Mouse (Mus musculus): ENCODE data around the gene Olfr796. TPM values are rescaled to one million over a fixed set of nuclear protein-coding genes. Genes with fewer than 3 reads are reported as not detected.
A peak's percentile ranks its signal among the peaks of the same experiment; 100 is the strongest.

Olfr796 gene
- total and polyA plus RNA-seq, 2 experiments from 2014 or later, result not detected

DNA sequence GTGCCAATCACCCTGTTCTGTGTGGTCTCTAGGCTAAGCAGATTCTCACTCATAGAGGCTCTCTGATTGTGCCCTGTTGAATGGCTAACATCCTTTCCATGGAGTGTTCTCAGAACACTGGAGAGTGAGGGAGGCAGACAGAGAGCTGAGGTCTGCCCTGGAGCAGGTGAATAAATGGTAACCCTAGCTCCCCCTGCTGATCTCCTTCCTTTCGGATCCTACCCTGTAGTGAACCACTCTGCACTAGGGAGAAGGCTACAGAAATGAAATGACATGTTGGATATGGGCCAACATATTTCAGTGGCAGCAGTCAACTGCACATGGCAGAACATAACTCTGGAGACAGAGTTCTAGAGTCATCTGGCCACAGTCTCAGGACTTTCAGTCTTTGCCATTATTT lies 9.4 kb upstream of the Olfr796 start:
- Histone ChIP-seq H3K4me3 (ENCODE audit: low read depth, low read length) (no peak overlapping the region), H3K9ac (replicated peaks; ENCODE audit: low read length, poor library complexity, severe bottlenecking) (no peak overlapping the region), H3K9me3 (ENCODE audit: low read length) (no peaks in the 10 kb centered on the region), H3K4me2 (ENCODE audit: low read depth, low read length, poor library complexity, severe bottlenecking) (no peak overlapping the region), H3K36me3 (ENCODE audit: insufficient read depth, low read length) (no peaks in the 10 kb centered on the region), H3K27me3 (ENCODE audit: insufficient read depth, low read length) (no peaks in the 10 kb centered on the region), H3K4me1 (ENCODE audit: insufficient read depth, low read length) (no peaks in the 10 kb centered on the region), H3K27ac (ENCODE audit: low read depth, low read length) (no peak overlapping the region)
- no peak for TF ChIP-seq CTCF (IDR thresholded peaks at IDR 0.05)
- DNase-seq (ENCODE audit: low spot score), result peak; percentile 19
- WGBS, result 25% methylated on average over 1 of the region's 1 CpGs
- no peak for ATAC-seq (ENCODE audit: low FRiP score)

DNA sequence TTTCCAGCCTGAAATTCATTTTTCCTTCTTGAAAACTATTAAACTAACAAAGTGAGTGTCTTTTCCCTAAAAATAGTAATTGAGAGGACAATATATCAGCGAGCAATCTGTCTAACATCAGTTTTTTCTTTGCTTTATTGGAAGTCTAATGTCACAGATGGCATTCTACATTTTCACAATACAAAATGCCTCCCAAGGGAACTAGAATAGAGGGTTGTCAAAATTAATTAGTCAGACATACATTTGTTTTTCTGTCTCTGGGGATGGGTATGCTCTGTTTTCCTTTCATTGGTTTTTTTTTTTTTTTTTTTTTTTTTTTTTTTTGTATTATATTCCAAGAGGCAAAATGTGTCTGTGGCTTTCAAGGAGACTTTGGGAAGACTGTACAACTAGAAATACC lies 35.3 kb downstream of the Olfr796 start:
- WGBS, result 47% methylated on average over 1 of the region's 1 CpGs
- H3K4me2 ChIP-seq (ENCODE audit: low read depth, low read length, poor library complexity, severe bottlenecking), result no peak overlapping the region
- DNase-seq (ENCODE audit: low spot score), result peak; percentile 58

DNA sequence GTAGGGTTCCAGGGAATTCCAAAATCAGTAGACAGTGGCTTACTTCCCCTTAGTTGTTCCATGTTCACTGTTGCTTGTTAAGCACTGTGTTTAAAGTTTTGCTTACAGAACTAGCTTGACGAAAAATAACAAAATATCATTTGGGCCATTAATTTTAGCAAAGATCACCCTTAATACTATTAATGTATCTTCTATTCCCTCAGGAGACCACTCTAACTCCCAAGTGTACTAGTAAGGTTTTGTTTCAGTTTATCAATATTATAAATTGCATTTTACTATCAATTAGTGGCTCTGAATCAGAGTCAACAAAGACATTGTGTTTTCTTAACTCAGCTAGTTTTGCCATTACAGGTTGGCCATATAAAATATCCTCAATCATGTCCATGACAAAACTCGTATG lies 45.0 kb downstream of the Olfr796 start, which contains the start of gene Olfr794:
Gene Olfr794 (plus strand): TSS at position 301 of the 400 bp plus-strand sequence.
- DNase-seq (ENCODE audit: low spot score), result no peak
- 79% methylated on average over 2 of the region's 2 CpGs for WGBS
- H3K36me3 ChIP-seq (ENCODE audit: insufficient read depth, low read length), result no peaks in the 10 kb centered on the region
- H3K9me3 ChIP-seq (ENCODE audit: low read length), result no peaks in the 10 kb centered on the region
- ATAC-seq (ENCODE audit: low FRiP score), result no peak
- no peaks in the 10 kb centered on the region for H3K27me3 ChIP-seq (ENCODE audit: insufficient read depth, low read length)
- H3K4me1 ChIP-seq (ENCODE audit: insufficient read depth, low read length), result no peaks in the 10 kb centered on the region
- H3K4me3 ChIP-seq (ENCODE audit: low read depth, low read length), result no peak within 1 kb of the TSS
- no peak within 1 kb of the TSS for H3K27ac ChIP-seq (ENCODE audit: low read depth, low read length)
- no peak within 1 kb of the TSS for H3K9ac ChIP-seq (replicated peaks; ENCODE audit: low read length, poor library complexity, severe bottlenecking)
- TF ChIP-seq CTCF (IDR thresholded peaks at IDR 0.05), result no peak
- H3K4me2 ChIP-seq (ENCODE audit: low read depth, low read length, poor library complexity, severe bottlenecking), result no peak within 1 kb of the TSS

More for the DNA sequence above, 35.3 kb downstream of the Olfr796 start:
- TF ChIP-seq CTCF (IDR thresholded peaks at IDR 0.05), result no peak
- ATAC-seq (ENCODE audit: low FRiP score), result no peak
- Histone ChIP-seq H3K27me3 (ENCODE audit: insufficient read depth, low read length) (no peaks in the 10 kb centered on the region), H3K4me1 (ENCODE audit: insufficient read depth, low read length) (no peaks in the 10 kb centered on the region), H3K36me3 (ENCODE audit: insufficient read depth, low read length) (no peaks in the 10 kb centered on the region), H3K4me3 (ENCODE audit: low read depth, low read length) (no peak overlapping the region), H3K9me3 (ENCODE audit: low read length) (no peaks in the 10 kb centered on the region), H3K27ac (ENCODE audit: low read depth, low read length) (no peak overlapping the region), H3K9ac (replicated peaks; ENCODE audit: low read length, poor library complexity, severe bottlenecking) (no peak overlapping the region)

Small RNA genes within 50 kb of the gene (microRNA-seq; reads per million reads assigned to microRNA genes)
- not detected for gene Gm23252 (ENCODE audit: borderline number of aligned reads)

Other genes starting within 250 kb of the Olfr796 start
- gene Olfr784, start 228.5 kb downstream of the Olfr796 start, total RNA-seq (2014; rRNA removed), result 0.66 and 0.82 TPM in 2 replicates
- gene Olfr784, start 228.5 kb downstream of the Olfr796 start, polyA plus RNA-seq (2015; fragmentation: Nextera tagmentation; extraction: Ambion mirVana), result not detected in 2 replicates
- not detected in 2 replicates for gene Olfr785, start 207.1 kb downstream of the Olfr796 start, total RNA-seq (2014; rRNA removed)
- gene Olfr785, start 207.1 kb downstream of the Olfr796 start, polyA plus RNA-seq (2015; fragmentation: Nextera tagmentation; extraction: Ambion mirVana), result not detected in 2 replicates
- gene Olfr786, start 185.3 kb downstream of the Olfr796 start, total RNA-seq (2014; rRNA removed), result not detected in 2 replicates
- gene Olfr786, start 185.3 kb downstream of the Olfr796 start, polyA plus RNA-seq (2015; fragmentation: Nextera tagmentation; extraction: Ambion mirVana), result not detected in 2 replicates
- not detected in 2 replicates for gene Olfr787, start 150.7 kb downstream of the Olfr796 start, total RNA-seq (2014; rRNA removed)
- gene Olfr787, start 150.7 kb downstream of the Olfr796 start, polyA plus RNA-seq (2015; fragmentation: Nextera tagmentation; extraction: Ambion mirVana), result not detected in 2 replicates
- not detected in 2 replicates for gene Olfr788, start 141.6 kb downstream of the Olfr796 start, total RNA-seq (2014; rRNA removed)
- gene Olfr788, start 141.6 kb downstream of the Olfr796 start, polyA plus RNA-seq (2015; fragmentation: Nextera tagmentation; extraction: Ambion mirVana), result not detected in 2 replicates
- gene Olfr789, start 127.8 kb downstream of the Olfr796 start, total RNA-seq (2014; rRNA removed), result not detected in 2 replicates
- gene Olfr789, start 127.8 kb downstream of the Olfr796 start, polyA plus RNA-seq (2015; fragmentation: Nextera tagmentation; extraction: Ambion mirVana), result not detected in 2 replicates
- gene Olfr790, start 114.1 kb downstream of the Olfr796 start, total RNA-seq (2014; rRNA removed), result not detected in 2 replicates
- not detected in 2 replicates for gene Olfr790, start 114.1 kb downstream of the Olfr796 start, polyA plus RNA-seq (2015; fragmentation: Nextera tagmentation; extraction: Ambion mirVana)
- gene Olfr791, start 90.8 kb downstream of the Olfr796 start, total RNA-seq (2014; rRNA removed), result not detected in 2 replicates
- gene Olfr791, start 90.8 kb downstream of the Olfr796 start, polyA plus RNA-seq (2015; fragmentation: Nextera tagmentation; extraction: Ambion mirVana), result not detected in 2 replicates
- gene Olfr792, start 73.4 kb downstream of the Olfr796 start, total RNA-seq (2014; rRNA removed), result not detected in 2 replicates
- not detected in 2 replicates for gene Olfr792, start 73.4 kb downstream of the Olfr796 start, polyA plus RNA-seq (2015; fragmentation: Nextera tagmentation; extraction: Ambion mirVana)
- gene Olfr794, start 44.9 kb downstream of the Olfr796 start, total RNA-seq (2014; rRNA removed), result not detected in 2 replicates
- not detected in 2 replicates for gene Olfr794, start 44.9 kb downstream of the Olfr796 start, polyA plus RNA-seq (2015; fragmentation: Nextera tagmentation; extraction: Ambion mirVana)
- not detected in 2 replicates for gene Olfr798, start 15.4 kb upstream of the Olfr796 start, total RNA-seq (2014; rRNA removed)
- not detected in 2 replicates for gene Olfr798, start 15.4 kb upstream of the Olfr796 start, polyA plus RNA-seq (2015; fragmentation: Nextera tagmentation; extraction: Ambion mirVana)
- gene Olfr799, start 24.9 kb upstream of the Olfr796 start, total RNA-seq (2014; rRNA removed), result not detected in 2 replicates
- not detected in 2 replicates for gene Olfr799, start 24.9 kb upstream of the Olfr796 start, polyA plus RNA-seq (2015; fragmentation: Nextera tagmentation; extraction: Ambion mirVana)
- not detected in 2 replicates for gene Olfr800, start 45.1 kb upstream of the Olfr796 start, total RNA-seq (2014; rRNA removed)
- gene Olfr800, start 45.1 kb upstream of the Olfr796 start, polyA plus RNA-seq (2015; fragmentation: Nextera tagmentation; extraction: Ambion mirVana), result not detected in 2 replicates
- gene Olfr801, start 61.3 kb upstream of the Olfr796 start, total RNA-seq (2014; rRNA removed), result not detected in 2 replicates
- not detected in 2 replicates for gene Olfr801, start 61.3 kb upstream of the Olfr796 start, polyA plus RNA-seq (2015; fragmentation: Nextera tagmentation; extraction: Ambion mirVana)
- not detected in 2 replicates for gene Olfr802, start 75.6 kb upstream of the Olfr796 start, total RNA-seq (2014; rRNA removed)
- gene Olfr802, start 75.6 kb upstream of the Olfr796 start, polyA plus RNA-seq (2015; fragmentation: Nextera tagmentation; extraction: Ambion mirVana), result 0.04 and 0.11 TPM in 2 replicates
- not detected in 2 replicates for gene Olfr803, start 81.7 kb upstream of the Olfr796 start, total RNA-seq (2014; rRNA removed)
- not detected in 2 replicates for gene Olfr803, start 81.7 kb upstream of the Olfr796 start, polyA plus RNA-seq (2015; fragmentation: Nextera tagmentation; extraction: Ambion mirVana)
- gene Olfr804, start 90.6 kb upstream of the Olfr796 start, total RNA-seq (2014; rRNA removed), result not detected in 2 replicates
- not detected in 2 replicates for gene Olfr804, start 90.6 kb upstream of the Olfr796 start, polyA plus RNA-seq (2015; fragmentation: Nextera tagmentation; extraction: Ambion mirVana)
- gene Olfr805, start 116.8 kb upstream of the Olfr796 start, total RNA-seq (2014; rRNA removed), result not detected in 2 replicates
- gene Olfr805, start 116.8 kb upstream of the Olfr796 start, polyA plus RNA-seq (2015; fragmentation: Nextera tagmentation; extraction: Ambion mirVana), result not detected in 2 replicates
- gene Olfr806, start 129.4 kb upstream of the Olfr796 start, total RNA-seq (2014; rRNA removed), result not detected in 2 replicates
- not detected in 2 replicates for gene Olfr806, start 129.4 kb upstream of the Olfr796 start, polyA plus RNA-seq (2015; fragmentation: Nextera tagmentation; extraction: Ambion mirVana)
- gene Olfr807, start 145.2 kb upstream of the Olfr796 start, total RNA-seq (2014; rRNA removed), result not detected in 2 replicates
- not detected in 2 replicates for gene Olfr807, start 145.2 kb upstream of the Olfr796 start, polyA plus RNA-seq (2015; fragmentation: Nextera tagmentation; extraction: Ambion mirVana)
- gene Olfr808, start 152.9 kb upstream of the Olfr796 start, total RNA-seq (2014; rRNA removed), result not detected in 2 replicates
- gene Olfr808, start 152.9 kb upstream of the Olfr796 start, polyA plus RNA-seq (2015; fragmentation: Nextera tagmentation; extraction: Ambion mirVana), result not detected in 2 replicates
- not detected in 2 replicates for gene Olfr809, start 162.1 kb upstream of the Olfr796 start, total RNA-seq (2014; rRNA removed)
- gene Olfr809, start 162.1 kb upstream of the Olfr796 start, polyA plus RNA-seq (2015; fragmentation: Nextera tagmentation; extraction: Ambion mirVana), result not detected in 2 replicates
- gene Olfr810, start 182.3 kb upstream of the Olfr796 start, total RNA-seq (2014; rRNA removed), result not detected in 2 replicates
- not detected in 2 replicates for gene Olfr810, start 182.3 kb upstream of the Olfr796 start, polyA plus RNA-seq (2015; fragmentation: Nextera tagmentation; extraction: Ambion mirVana)
- gene Olfr811, start 191.8 kb upstream of the Olfr796 start, total RNA-seq (2014; rRNA removed), result not detected in 2 replicates
- gene Olfr811, start 191.8 kb upstream of the Olfr796 start, polyA plus RNA-seq (2015; fragmentation: Nextera tagmentation; extraction: Ambion mirVana), result not detected in 2 replicates
- gene Olfr812, start 233.5 kb upstream of the Olfr796 start, total RNA-seq (2014; rRNA removed), result not detected in 2 replicates
- gene Olfr812, start 233.5 kb upstream of the Olfr796 start, polyA plus RNA-seq (2015; fragmentation: Nextera tagmentation; extraction: Ambion mirVana), result not detected in 2 replicates
- gene Olfr813, start 242.8 kb upstream of the Olfr796 start, total RNA-seq (2014; rRNA removed), result not detected in 2 replicates
- gene Olfr813, start 242.8 kb upstream of the Olfr796 start, polyA plus RNA-seq (2015; fragmentation: Nextera tagmentation; extraction: Ambion mirVana), result not detected in 2 replicates

Measured in midbrain, postnatal 0 days (tissue).